Mouse (Mus musculus): Measurements from ENCODE around the gene Cabcoco1. TPM values are rescaled to one million over a fixed set of nuclear protein-coding genes. Genes with fewer than 3 reads are reported as not detected.

The Cabcoco1 gene
- total RNA-seq, 2 experiments from 2014 or later, result 2.6 to 3.3 TPM

DNA sequence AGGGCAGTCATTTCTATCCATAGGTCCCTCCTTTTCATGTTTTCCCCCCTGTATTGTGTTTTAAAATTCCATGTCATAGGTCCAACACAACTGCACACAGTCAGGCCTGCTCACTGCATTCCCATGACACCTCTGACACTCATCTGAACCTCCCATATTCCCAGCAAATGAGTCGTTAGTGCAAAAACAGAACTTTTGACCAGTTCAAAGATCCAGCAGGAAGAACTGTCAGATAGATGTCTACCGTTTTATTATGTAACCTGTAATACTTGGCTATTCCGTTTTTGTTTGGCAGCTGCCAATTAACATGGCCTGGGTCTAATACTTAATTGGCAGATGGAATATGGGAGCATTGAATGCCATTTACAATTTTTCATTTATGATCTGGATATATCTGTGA, 34.0 kb downstream of the Cabcoco1 start:
- DNase-seq, result no peak

DNA sequence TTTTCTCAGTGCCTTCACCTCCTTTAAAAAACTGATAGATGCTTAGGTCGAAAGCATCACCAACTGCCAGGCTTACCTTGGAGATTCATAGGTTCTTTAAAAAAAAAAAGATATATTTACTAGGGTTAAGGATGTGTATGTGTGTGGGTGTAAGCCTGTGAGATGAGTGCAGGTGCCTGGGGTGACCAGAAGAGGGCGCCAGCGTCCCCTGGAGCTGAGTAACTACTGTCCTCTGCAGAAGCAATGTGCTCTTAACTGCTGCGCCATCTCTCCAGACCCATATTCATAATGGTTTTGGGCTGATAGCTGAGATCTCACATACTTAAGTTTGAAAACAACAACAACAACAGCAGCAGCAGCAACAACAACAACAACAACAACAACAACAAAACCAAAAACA, 35.5 kb downstream of the Cabcoco1 start:
- DNase-seq, result no peak

GRCm38 (mm10) chr10:68504586-68505152, 37.0 kb downstream of the Cabcoco1 start:
- no peak for DNase-seq

- no peak for DNase-seq
Measured at GRCm38 (mm10) chr10:68501067-68501466, 40.6 kb downstream of the Cabcoco1 start.

DNA sequence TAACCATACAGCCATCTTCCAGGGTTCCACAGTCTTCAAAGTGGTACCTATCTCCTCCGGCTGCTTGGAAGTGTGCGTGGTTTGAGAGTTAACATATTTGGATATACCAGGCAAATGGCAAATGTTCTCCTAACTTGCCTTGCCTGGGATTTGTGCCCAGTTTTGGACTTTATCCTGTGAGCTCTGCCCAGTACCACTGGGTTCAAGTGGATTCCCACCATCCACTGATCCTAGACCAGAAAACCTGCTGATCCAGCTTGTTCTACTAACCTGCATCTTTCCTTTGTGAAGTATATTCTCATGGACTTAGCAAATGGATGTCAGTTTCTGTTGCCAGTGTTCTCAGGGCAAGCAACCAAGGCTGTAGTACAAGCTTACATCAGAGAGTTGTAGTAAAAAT, 46.5 kb downstream of the Cabcoco1 start:
- DNase-seq, result no peak

DNA sequence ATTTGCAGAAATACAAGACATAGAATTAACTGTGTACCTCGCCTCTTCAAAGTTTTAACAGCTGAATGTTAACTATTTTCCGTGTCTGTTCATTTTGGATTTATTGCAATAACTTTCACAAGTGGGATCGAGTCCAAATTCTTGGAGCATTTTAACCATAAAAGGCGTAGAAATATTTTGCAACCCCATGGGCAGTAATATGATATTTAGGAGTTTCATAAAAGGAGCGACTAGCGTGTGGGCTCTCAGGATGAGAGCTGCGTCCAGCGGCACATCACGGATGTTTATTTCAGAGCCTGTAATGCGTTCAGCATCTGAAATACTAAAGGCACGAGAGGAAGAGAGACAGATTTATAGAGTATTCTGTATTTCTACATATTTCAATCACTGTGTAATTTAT, 50.1 kb downstream of the Cabcoco1 start:
- no peak for DNase-seq

GRCm38 (mm10) chr10:68490781-68491180, 50.9 kb downstream of the Cabcoco1 start:
- no peak for DNase-seq

- DNase-seq, result no peak
Measured at GRCm38 (mm10) chr10:68472799-68473198, 68.9 kb downstream of the Cabcoco1 start.

GRCm38 (mm10) chr10:68465737-68466327, 75.9 kb downstream of the Cabcoco1 start:
- no peak for DNase-seq

DNA sequence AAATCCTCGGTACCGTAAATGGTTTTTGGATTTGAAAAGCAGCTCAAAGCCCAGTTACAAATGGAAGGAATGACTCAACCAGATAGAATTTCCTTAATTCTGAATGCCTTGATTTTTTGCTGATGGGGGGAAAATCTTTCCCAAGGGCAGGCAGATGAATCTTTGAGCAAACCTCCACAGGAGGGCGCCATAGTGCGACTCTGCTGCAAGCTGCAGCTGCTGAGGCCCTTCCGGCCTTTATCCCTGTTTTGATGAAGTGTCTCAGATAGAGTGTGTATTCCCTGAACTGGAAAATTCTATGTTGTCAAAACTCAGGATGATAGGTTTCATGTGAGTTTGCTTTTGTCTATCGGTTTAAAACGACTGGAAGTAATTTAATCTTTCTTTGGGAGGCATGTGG, 76.8 kb downstream of the Cabcoco1 start:
- DNase-seq, result peak; percentile 64 to 65

DNA sequence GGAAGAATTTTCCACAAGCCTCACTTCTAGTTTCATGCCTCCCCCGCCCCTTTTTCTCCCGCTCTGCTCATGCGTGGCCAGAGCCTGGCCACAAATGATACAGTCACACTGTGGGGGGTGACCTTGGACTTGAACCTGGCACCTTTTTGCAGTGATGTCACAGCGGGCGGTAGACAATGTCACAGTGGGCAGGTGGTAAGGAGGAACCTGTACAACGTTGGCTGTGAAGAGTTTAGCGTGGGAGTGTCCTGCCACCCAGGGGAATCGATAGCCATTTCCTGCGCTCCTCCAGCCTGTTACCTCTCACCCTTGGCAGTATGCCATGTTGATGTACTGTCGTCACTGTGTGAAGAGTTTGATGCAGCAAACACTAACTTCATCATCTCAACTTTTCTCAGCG, 81.9 kb downstream of the Cabcoco1 start:
- no peak for DNase-seq

DNA sequence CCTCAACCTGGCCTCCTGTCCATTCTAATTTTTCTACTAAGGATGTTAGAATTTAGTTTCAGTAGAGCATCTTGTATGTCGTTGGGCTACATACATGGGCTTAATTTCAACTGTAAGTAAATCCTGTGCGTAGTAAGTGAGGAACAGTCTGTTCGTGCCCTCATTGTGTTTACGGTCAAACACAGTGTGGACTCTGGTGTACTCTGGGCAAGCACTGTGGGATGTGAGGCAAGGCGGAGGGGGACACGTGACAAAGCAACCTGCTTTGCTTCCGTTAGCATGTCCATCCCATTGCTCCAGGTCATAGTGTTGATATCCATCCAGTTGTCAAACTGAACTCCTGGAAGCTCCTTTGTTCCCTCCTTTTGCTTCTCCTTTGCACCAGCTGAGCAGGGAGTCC, 84.7 kb downstream of the Cabcoco1 start:
- DNase-seq, result no peak

DNA sequence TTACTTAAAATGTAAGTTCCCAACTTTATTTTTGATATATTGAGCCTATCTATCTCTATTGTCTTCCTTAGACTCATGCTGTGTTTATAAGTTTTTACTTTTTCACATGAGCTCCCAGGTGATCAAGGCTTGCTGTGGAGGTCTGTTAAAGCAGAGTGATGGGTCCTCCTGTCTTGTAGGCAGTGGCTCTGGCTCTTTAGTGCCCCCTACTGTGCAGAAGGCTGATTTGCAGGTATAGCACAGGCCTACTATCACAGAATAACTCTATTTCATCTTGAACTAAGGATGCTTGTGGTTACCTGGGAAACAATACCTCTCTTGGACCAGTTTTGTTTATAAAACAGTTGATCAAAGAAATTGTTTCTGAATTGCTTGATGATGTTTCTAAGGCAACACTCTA, 87.2 kb downstream of the Cabcoco1 start:
- no peak for DNase-seq

GRCm38 (mm10) chr10:68446797-68447125, 94.9 kb downstream of the Cabcoco1 start:
- DNase-seq, result no peak

DNA sequence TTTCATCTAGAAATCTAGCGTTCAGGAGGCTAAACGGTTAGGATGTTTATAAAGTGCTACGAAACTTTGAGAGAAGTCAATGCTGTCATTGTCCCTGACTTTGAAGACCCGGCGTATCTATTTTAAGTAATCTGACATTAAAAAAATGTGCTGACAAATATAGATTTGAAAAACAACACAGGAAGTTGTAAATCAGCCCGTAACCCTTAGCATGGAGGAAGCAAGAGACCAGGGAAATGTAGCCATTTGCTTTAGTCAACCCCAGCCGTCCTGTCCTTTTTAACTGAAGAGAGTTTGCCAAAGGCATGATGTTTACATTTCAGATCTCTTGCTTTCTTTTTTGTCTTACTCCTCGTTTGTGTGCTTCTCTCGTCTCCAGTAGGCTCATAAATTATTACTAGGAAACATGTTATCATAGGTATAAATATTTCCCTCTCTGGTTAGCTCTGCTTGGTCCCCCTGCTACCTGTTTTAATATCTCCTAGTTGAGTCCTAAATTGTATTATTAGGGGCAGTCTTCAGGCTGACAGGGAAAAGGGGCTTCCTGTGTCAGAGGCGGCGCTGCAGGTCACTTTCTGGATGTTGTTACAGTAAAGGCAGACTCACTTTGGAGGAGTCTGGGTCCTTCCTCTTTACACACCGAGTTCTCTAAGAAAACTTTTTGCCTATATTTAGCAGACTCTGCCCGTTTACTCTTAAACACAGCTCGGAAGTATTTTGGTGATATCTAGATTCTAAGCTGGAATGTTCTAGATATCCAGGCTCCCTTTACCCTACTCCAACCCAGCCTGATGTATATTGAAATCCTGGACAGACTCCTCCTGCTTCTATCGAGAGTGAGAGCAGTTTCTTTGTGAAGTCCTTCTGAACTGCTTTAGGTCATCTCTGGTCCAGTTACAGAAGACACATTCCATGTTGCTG, 95.6 kb downstream of the Cabcoco1 start:
- no peak for DNase-seq

- no peak for DNase-seq
Measured at GRCm38 (mm10) chr10:68445244-68445811, 96.4 kb downstream of the Cabcoco1 start.

GRCm38 (mm10) chr10:68444361-68445114, 97.2 kb downstream of the Cabcoco1 start:
- DNase-seq, result no peak

DNA sequence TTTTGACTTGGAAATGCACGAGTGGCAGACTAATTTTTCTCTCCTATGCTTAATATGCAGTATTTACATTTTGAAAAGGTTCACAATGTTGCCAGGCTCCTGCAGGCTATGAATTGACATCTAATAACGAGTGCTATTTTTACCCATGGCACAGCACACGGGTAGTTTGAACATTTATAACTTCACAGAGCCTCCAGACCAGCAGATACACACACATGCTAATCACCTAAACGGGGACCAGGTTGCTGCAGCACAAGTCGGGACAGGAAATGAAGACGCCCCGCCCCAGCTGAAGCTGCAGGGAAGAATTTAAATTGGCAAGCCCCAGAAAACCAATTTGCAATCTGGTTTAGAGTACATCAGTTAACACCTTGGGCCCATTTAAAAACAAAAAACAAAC, 98.6 kb downstream of the Cabcoco1 start:
- DNase-seq, result no peak

- no peak for DNase-seq
Measured at GRCm38 (mm10) chr10:68442713-68443112, 99.0 kb downstream of the Cabcoco1 start.

- DNase-seq, result no peak
Measured at GRCm38 (mm10) chr10:68441931-68442662, 99.6 kb downstream of the Cabcoco1 start.

DNA sequence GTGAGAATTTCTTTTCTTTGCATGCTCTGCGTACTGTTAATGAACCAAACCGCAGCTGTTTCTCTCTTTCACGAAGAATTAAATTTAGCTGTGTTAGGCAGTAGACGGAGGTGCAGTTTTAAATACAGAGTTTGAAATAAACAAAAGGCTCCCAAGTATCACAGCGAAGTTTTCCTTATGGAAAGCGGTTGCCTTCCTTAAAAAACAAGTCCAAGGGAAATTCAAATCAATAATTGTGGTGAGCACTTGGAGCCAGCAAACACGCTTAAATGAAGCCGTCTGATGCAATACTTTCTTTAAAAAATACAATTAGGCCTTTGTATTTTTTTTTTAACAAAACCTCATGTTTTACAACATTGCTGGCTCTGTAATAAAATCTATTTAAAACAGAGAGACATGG, 101.2 kb downstream of the Cabcoco1 start:
- no peak for DNase-seq

- DNase-seq, result no peak
Measured at GRCm38 (mm10) chr10:68435754-68436153, 105.9 kb downstream of the Cabcoco1 start.
